Mouse (Mus musculus) cerebellum, adult 2 months (tissue): Measurements from ENCODE around the gene Mtg2.

Experiments used
- CTCF ChIP-seq: fragments of 200-500 bp; IDR thresholded peaks from 2 replicates; pipeline ENCODE4 v1.5.1; 2011; ENCODE audit warnings: low read depth, mild to moderate bottlenecking, control low read depth, low read length, moderate library complexity, borderline replicate concordance; ENCODE audit not compliant: insufficient read depth
- POLR2A ChIP-seq: fragments of 200-500 bp; IDR thresholded peaks from 2 replicates; pipeline ENCODE4 v1.6.1; 2011; ENCODE audit warnings: low read length, control low read depth, borderline replicate concordance; ENCODE audit not compliant: insufficient read depth

GRCm38 (mm10) chr2:180047580-180047979, 22.8 kb upstream of the Mtg2 start:
- TF ChIP-seq CTCF: no peak
- TF ChIP-seq POLR2A: no peak
